ENCODE assay signal across 23 mouse cellular contexts in genomic region chr1:32443927-32444326, GRCm38 (mm10).
DNase-seq lines count a peak whose midpoint lies in the region; ATAC-seq lines count a peak whose summit lies in the region.
"Had no signal": no experiment of that assay in that cellular context is flagged by ENCODE, and none has a peak within 500 bp of the region (broad histone marks: within the 10 kb centered on the region; RNA-seq: fewer than 3 reads in every experiment).

No protein-coding gene starts in this region.

- no peak for DNase-seq in frontal cortex, postnatal 25 days (ENCODE audit: low spot score in 2 of 2)
- peak; percentile 23 for DNase-seq in layer of hippocampus, adult 9-11 months
- DNase-seq in layer of hippocampus, postnatal 36 days = no peak
- DNase-seq in right cerebral cortex, adult 18-20 months = peak; percentile 52
- no peak for DNase-seq in right cerebral cortex, postnatal 14 days
- peak; percentile 55 for DNase-seq in telencephalon, adult 2 months (ENCODE audit: low read depth, low spot score)
- DNase-seq in adrenal gland, postnatal 4 days (ENCODE audit: low spot score in 2 of 2) = no peak
- DNase-seq: adrenal gland, postnatal 10 days; cerebellum, adult 11-12 months; cerebellum, adult 9-11 months; gastrocnemius, postnatal 10 days; heart, postnatal 14 days; kidney, adult 11 months; kidney, postnatal 14 days; liver; lung, adult 2 months; lung, postnatal 10 days; retina, postnatal 1 day had no signal

- peak; percentile 93 for ATAC-seq in frontal cortex, adult (ENCODE audit: low TSS enrichment)
- ATAC-seq: forebrain, embryonic 16.5 days; inflammation-experienced regulatory T-cells, adult 6 months; midbrain, embryonic 13.5 days; Patski had no signal

Comparison
In these comparisons a context has a peak if more than half of its experiments do, and no peak if none do; other contexts are left out.
1. DNase-seq: peak in layer of hippocampus, adult 9-11 months (single experiment), right cerebral cortex, adult 18-20 months (single experiment) and telencephalon, adult 2 months (single experiment); none in frontal cortex, postnatal 25 days (0 of 2), layer of hippocampus, postnatal 36 days (0 of 2), right cerebral cortex, postnatal 14 days (single experiment) and adrenal gland, postnatal 4 days (0 of 2).